Mouse (Mus musculus) testis, postnatal 14 days (tissue): ENCODE measurements around the gene Zfp428.
A peak's percentile ranks its signal among the peaks of the same experiment; 100 is the strongest.
"Not testable (repeated sequence)": the region's sequence is repeated elsewhere in the genome, so short reads cannot be mapped to it uniquely, and the experiment has no call there.

Experiments used
- DNase-seq: peaks from one replicate; pipeline ENCODE4 v3.0.0; 2021; ENCODE audit warnings: low spot score

Zfp428 gene

GRCm38 (mm10) chr7:24481474-24482207 is 25.2 kb upstream of the Zfp428 start, which contains the start of gene Cadm4:
Cadm4 (plus strand) TSS chr7:24482023.
- peak; percentile 84 for DNase-seq

DNA sequence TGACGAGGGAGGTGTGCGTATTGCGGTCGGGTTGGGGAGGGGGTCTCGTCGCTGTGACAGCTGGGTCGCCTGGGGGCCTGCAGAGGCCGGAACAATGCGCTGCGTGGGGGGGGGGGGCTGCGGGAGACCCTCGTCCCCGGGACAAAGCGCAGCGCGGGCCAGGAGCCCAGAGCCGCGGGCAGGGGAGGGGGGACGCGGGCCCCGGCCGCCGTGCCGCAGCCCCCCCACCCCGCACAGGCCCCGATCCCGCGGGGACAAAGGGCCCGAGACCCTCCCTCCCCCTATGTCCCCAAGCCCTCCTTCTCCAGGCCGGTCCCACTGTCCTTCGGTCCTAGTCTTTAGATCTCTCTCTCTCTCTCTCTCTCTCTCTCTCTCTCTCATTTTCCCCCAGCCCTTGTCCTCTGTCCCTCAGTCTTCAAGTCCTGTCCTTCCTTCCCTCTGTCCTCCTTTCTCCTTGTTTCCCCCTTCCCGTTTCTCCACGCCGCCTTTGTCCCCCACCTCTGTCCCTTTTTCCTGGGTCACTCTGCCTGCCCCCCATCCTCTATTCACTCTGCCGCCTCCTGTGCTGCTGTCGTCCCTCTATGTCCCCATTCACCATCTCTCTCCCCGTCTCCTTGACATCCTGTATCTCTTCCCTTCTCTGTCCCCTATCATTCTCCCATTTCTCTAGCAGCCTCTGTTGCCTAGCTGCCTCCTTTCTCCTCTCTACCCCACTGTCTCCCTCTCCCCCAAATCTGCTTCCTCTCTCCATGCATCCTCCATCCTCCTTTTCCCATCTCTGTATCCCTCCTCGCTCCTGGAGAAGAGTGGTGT is 24.4 kb upstream of the Zfp428 start:
- DNase-seq: no peak

GRCm38 (mm10) chr7:24483291-24483690 is 23.5 kb upstream of the Zfp428 start:
- DNase-seq: not testable (repeated sequence)

DNA sequence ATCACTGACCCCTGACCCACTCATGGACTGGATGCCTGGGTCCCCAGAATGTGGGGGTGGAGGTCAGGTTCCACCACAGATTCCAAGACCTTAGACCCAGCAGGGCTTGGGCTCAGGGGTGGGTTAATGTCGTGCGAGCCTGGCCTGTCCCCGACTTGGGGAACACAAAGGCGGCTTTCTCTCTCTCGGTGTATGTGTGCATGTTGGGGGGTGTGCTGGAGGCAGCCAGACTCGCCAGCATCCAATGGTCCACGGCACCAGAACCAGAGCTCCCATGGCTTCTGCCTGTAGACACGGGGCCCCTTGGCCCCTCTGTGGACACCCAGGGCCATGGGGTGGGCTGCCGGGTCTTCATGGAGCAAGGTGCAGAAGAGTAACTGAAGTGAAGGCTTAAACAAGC is 21.3 kb upstream of the Zfp428 start:
- DNase-seq: no peak

- DNase-seq: no peak
Measured at GRCm38 (mm10) chr7:24486654-24487130, 20.1 kb upstream of the Zfp428 start.

DNA sequence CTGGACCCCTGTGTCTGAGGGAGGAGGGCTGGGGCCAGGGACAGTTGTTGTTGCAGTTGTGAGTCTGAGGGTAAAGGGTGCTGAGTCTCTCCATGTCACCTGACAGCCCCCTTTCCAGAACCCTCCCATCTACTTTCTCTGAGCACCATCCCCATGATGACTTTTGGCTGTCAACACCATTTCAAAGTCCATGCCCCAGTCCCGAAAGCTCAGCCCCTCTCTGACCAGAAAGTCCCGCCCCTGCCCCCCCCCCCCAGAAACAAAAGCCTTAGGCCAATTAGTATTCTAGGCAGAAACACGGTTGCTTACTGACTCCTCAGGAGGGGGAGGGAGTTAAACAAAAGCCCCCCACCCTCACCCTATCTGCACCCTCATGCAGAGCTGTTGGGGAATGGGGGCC is 19.4 kb upstream of the Zfp428 start:
- no peak for DNase-seq

DNA sequence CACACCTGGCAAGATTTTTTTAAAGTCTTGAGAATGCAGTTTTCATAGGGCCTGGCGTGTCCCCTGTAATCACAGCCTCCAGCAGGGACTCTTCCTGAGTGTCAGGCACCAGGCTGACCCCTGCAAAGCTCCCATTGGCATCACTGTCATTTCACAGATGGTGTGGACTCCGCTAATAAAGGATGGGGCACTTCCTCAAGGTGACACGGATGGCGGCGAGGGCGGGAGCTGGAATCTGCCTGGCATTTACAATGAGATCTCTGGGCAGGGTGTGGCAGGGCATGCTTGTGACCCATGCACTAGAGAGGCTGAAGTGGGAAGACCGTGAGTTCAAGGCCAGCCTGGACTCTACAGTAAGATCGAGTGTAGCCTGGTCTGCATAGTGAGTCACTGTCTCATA is 18.5 kb upstream of the Zfp428 start:
- DNase-seq: no peak

- DNase-seq: peak; percentile 35
Measured at GRCm38 (mm10) chr7:24499856-24500577, 6.8 kb upstream of the Zfp428 start.

DNA sequence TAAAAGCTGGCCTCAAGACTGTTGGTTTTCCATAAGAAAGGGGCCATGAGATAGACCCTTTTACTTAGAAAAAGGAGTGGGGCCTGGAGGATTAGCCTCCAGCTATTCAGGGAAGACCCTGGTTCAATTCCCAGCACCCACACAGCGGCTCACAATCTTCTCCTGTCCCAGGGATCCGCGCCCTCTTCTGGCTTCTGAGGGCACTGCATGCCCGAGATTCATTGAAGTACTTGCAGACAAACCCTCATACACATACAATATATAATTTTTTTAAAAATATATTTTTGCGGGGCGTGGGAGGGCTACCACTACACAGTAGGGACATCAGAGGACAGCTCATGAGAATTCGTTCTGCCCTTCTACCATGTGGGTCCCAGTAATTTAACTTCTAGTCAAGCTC is 5.9 kb upstream of the Zfp428 start:
- DNase-seq: peak; percentile 41

GRCm38 (mm10) chr7:24501492-24501891 is 5.3 kb upstream of the Zfp428 start:
- peak; percentile 70 for DNase-seq

- no peak for DNase-seq
Measured at GRCm38 (mm10) chr7:24504004-24504403, 2.8 kb upstream of the Zfp428 start.

- no peak for DNase-seq
Measured at GRCm38 (mm10) chr7:24504868-24505267, 1.9 kb upstream of the Zfp428 start.

- no peak for DNase-seq
Measured at GRCm38 (mm10) chr7:24505447-24506064, 1.2 kb upstream of the Zfp428 start.

GRCm38 (mm10) chr7:24506065-24506459 is 744 bp upstream of the Zfp428 start:
- DNase-seq: no peak

- peak; percentile 44 for DNase-seq
Measured at GRCm38 (mm10) chr7:24506476-24506837, 349 bp upstream of the Zfp428 start.

DNA sequence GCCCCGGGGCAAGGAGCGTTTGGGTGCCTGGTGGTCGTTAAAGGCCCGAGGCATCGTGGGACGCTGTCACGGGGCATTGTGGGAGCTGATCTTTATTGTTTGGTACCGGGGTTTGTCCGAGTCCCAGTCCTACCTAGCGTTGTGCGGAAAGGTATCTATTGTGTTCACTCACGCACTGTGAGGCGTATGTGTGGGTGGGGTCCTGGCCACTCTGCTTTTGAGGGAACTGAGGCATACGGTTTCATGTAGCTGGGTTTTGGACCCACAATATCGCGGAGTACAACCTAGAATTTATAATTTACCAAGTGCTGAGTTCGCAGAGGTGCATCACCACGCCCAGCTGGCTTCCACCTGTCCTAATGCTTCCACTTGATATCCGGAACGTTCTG is 914 bp downstream of the Zfp428 start:
- DNase-seq: no peak

GRCm38 (mm10) chr7:24512355-24512754 is 5.5 kb downstream of the Zfp428 start, which contains the start of gene AC161166.1:
AC161166.1 (minus strand) TSS chr7:24512455.
- DNase-seq: no peak

GRCm38 (mm10) chr7:24516319-24516718 is 9.5 kb downstream of the Zfp428 start:
- not testable (repeated sequence) for DNase-seq

- no peak for DNase-seq
Measured at GRCm38 (mm10) chr7:24517077-24517476, 10.3 kb downstream of the Zfp428 start.

DNA sequence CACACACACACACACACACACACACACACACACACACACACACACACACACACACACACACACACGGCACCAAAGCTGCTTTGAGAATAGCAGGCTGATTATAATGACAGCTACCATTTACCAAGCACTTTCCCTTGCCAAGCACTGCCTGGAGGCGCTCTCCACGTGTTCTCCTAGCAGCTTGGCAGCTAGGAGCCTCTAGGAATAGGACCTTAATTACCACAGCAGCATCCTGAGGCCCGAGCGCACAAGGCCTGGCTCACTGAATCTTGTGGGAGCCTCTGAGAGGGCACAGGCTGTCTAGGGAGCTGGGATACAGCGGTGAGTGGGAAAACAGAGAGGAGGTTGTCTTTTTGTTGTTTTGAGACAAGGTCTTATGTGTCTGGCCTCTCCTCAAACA is 10.8 kb downstream of the Zfp428 start:
- DNase-seq: no peak

DNA sequence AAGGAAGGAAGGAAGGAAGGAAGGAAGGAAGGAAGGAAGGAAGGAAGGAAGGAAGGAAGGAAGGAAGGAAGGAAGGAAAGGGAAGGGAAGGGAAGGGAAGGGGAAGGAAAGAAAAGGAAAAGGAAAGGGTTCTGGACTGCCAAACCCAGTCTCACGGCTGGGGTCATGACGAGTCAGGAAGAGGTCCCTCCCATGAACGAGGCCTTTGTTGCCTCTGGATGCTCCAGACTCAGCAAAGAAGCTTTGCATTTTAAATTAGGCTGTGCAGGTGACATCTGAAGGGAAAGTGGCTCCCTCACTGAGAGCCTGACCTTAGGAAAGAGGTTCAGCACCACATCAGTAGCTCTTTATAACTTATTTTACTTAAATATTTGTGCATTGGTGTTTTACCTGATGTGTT is 12.3 kb downstream of the Zfp428 start:
- DNase-seq: no peak

- not testable (repeated sequence) for DNase-seq
Measured at GRCm38 (mm10) chr7:24520054-24520453, 13.2 kb downstream of the Zfp428 start.
